Mouse (Mus musculus) embryo, embryonic 11.5 days (tissue): ENCODE data around the gene Larp7.

Source experiments
- DNase-seq: peaks from one replicate; pipeline ENCODE4 v3.0.0-alpha.2; 2012; ENCODE audit warnings: low read depth, low spot score

Larp7 gene

DNA sequence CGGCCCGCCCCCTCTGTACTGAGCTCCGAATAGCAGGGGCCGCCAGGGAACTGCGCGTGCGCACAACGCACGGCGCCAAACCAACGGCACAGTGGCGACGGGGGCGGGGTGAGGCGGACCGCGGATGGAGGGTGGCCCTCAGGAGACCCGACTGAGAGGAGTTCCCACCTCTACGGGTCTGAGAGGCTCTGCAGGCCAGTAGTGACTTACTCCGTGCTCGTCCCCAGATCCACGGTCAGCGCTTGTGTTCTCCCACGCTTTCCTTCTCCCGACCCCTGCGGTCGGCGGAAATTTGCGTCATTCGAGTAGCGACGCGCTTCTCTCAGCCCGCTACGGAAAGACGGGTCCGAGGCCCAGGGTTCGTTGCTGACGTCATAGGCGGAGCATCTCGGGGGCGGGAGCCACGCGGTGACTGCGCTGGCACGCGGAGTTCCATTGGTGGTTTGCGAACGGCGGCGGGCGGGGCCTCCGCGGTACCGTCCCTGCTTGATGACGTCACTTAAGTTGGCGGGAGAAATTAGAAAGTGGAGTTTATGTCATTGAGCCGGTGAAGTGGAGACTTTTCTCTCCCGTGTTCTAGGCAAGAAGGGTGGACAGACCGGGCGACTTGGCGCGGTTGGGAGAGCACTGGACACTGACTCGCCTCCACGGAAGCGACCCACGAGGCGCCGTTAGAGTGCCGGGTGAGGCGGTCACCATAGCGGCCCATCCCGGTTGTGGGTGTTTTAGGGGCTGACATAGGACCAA is at the start of gene Larp7, which contains the start of gene Zgrf1:
Gene Larp7 (minus strand): TSS at position 377 of the 747 bp plus-strand sequence.
Gene Zgrf1 (plus strand): TSS at position 517 of the 747 bp plus-strand sequence.
- DNase-seq = peak; percentile 99

DNA sequence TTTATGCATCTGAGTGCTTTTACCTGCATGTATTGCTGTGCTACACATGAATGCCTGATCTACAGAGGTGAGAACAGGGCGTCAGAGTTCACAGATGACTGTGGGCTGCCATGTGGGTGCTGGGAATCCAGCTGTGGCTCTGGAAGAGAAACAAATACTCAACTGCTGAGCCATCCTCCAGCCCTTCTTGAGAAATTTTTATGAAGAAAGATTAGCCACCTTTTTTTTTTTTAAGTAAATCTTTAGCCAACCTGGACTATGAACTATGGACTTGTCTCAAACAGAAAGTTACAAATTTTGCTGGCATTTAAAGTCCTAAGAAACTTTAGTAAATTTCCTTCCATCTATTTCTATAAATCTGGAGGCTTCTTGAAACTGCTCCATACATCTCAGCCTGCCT is 44.0 kb upstream of the Larp7 start:
- no peak for DNase-seq

DNA sequence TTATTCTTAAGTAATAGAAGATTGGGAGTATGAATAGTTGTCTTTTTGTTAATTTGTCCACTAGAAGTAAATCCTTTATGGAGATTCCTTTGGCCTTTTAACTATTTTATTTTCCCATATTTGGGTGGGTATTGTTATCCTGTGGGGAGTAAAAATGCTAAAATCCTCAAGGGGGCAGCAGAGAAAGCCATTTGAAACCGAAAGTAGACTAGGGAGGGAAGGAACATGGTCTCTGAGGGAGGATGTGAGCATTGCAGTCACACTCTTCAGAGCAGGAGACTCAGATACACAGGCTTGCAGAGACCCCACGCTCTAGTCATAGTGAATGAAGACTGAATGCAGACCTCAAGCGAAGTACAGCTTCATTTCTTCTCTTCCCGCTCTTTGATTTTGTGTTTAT is 19.4 kb upstream of the Larp7 start:
- DNase-seq = peak; percentile 30

GRCm38 (mm10) chr3:127565129-127565528 is 12.0 kb upstream of the Larp7 start:
- no peak for DNase-seq

DNA sequence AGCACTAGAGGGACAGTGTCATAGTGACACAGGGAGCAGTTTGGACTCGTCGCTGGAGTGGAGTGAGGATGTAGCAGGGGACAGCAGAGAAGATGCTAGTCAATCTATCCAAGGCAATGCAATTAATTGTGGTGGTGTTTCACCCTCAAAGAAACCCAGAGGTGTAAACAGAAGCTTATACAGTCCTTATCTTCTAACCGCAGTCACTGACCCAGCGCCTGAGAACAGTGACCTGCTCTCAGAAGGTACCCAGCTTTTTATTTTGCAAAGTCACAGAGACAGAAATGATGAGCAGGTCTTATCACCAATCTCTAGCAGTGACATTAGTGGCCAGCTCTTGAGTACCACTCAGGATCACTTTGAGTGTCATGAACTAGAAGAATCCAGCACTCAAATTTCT is 9.8 kb upstream of the Larp7 start:
- DNase-seq = no peak

- no peak for DNase-seq
Observed at GRCm38 (mm10) chr3:127558201-127558600, 5.1 kb upstream of the Larp7 start.

DNA sequence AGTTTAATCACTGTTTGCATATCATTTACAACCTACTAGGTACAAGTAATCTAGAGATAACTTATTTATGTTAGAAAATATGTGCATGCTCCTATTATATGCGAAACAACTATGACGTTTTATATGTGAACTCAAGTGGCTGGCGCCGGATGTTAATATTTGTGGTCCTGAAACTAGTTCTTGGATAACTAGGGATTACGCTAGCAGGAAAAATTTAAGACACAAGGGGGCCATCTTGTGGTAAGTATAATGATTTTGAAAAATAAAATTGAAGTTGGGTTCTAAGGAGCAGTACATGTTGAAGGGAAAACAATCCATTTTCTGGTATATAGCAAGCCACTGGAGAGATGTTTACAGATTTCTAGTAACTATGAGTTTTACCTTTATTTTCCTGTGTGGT is 1.6 kb upstream of the Larp7 start:
- no peak for DNase-seq

- no peak for DNase-seq
Observed at GRCm38 (mm10) chr3:127553720-127554043, 533 bp upstream of the Larp7 start.

- no peak for DNase-seq
Observed at GRCm38 (mm10) chr3:127552434-127552972, 646 bp downstream of the Larp7 start.

- DNase-seq = peak; percentile 19
Observed at GRCm38 (mm10) chr3:127547882-127548281, 5.3 kb downstream of the Larp7 start.

DNA sequence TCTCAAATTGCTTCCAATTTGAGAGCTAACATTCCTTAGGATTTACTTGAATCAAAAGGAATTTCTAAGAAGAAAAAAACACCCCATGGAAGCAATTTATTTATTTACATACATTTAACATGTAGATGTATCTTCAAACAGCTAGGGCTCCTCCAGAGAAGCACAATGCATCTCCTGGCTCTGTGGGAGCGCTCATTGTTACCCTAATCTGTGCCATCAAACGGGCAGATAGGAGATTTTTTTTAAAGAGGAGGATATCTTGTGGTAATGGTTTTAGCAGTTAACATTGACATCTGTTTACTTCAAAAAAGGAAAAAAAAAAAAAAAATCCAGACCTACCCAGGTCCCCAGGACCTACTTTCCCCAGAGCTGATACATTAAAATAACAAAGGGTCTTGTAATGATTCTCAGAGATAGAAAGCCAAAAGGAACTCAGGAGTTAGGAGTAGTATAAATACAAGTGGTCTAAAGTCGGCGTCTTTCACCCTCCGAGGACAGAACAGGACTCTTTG is 8.5 kb downstream of the Larp7 start:
- DNase-seq = no peak

- no peak for DNase-seq
Observed at GRCm38 (mm10) chr3:127543976-127544375, 9.2 kb downstream of the Larp7 start.

DNA sequence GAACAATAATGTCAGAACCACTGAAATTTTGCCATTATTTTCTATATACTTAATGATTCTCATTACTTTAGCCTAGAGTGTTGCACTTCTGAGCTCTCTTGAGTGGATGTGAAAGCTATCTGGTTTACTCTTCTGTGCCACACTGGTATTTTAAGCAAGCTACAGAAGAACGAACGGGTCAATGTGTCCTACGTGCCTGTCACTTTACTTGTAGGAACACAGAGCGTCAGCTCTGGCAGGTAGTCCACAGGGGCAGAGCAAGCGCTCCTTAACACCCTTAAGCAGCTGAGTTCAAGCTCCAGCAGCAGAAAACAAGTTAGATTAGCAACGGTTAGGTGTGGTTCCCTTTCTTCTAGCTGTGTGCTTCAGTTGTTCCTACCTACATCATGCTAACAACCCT is 14.0 kb downstream of the Larp7 start:
- DNase-seq = no peak

- no peak for DNase-seq
Observed at GRCm38 (mm10) chr3:127530293-127530692, 22.9 kb downstream of the Larp7 start.

- DNase-seq = no peak
Observed at GRCm38 (mm10) chr3:127529824-127530223, 23.3 kb downstream of the Larp7 start.

DNA sequence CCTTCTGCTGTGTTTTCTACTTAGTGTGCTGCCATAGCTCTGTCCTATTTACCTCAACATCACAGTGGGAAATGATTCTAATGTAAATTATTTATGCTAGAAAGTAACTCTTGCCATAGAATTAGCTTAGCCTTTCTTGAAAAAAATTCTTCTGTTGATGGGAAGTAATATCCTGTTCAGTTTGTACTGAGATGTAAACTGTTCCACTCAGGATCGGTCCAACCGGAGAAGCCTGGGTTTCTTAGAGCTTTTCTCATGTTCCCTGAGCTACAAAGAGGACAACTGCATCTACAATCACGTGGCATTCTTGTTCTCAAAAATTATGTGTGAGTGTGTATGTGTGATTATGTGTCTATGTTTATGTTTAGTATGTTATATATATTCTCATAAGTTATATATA is 23.9 kb downstream of the Larp7 start:
- no peak for DNase-seq

GRCm38 (mm10) chr3:127527465-127528034 is 25.6 kb downstream of the Larp7 start:
- no peak for DNase-seq

DNA sequence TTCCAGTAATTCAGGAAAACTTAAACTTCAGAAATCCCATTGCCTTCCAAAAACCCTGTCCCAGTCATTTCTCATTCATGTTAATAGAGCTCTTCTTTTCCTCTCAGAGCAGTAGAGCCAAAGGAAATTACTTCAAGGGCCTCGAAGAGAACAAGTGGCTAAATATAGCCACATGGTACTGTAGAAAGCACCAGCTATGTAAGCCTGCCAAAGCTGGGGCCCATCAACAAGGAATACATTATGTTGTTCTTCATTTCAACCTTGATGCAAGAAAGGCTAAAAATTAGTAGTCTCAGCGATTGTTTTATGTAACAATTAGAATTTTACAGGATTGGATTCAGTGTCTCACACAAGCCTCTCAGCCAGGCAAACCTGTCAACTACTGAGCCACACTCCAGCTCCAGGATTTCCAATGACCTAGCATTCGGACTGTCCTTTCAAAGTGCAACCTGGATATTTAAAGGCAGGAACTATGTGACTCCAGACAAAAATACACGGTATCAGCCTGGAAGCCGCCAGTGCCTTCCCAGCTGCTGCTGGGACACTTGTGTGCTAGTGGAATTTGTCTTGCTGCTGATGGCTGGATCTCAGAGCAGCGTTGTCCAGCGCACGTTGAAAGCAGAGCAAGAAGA is 27.8 kb downstream of the Larp7 start:
- no peak for DNase-seq

DNA sequence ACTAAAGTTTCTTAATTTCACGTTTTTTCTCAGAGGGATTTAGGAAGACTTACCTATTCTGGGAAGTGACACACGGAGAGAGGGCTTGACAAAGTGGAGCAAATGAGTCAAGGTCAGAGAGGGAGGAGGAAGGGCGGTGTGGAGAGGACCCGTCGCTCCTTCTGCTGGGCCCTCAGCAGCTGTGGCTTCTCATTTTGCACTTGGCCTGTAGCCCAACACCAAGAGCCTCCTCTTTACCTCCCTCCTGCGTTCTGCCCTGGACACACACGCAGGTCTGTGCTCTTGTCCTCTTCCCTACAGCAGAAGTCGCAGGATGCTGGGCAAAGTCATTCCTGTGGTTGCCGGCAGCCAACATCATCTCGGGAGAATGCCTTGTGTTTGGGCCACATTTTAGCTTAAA is 32.0 kb downstream of the Larp7 start:
- no peak for DNase-seq

DNA sequence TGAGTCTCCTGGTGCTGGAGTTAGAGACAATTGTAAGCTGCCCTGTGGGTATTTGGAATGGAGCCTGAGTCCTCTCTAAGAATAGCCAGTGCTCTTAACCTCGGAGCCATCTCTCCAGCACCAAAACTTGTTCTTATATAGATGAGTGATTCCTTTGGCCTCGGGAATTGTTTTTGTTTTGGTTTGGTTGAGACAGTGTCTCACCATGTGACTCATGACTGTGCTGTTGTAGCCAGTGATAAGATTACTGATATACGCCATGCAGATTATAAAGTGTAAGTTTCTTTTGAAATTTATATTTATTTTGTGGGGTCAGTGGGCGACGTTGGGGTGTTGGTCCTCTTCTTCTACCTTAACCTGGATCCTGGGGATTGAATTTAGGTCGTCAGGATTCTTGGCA is 32.8 kb downstream of the Larp7 start:
- no peak for DNase-seq

DNA sequence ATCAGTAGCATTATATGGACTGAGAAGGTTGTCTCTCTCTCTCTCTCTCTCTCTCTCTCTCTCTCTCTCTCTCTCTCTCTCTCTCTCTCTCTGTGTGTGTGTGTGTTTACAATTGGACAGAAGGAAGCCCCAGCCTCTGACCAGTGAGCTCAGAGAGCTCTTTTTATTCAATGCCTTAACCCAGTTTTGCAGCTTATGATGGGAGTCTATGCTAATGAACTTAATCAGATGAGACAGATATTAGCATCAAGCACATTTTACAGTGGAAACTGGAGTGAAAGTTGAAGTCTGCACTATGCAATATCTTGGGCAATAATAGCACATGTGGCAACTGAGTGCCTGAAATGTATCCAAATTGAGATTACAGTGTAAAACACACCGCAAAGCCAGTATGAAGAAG is 37.9 kb downstream of the Larp7 start:
- DNase-seq = no peak

GRCm38 (mm10) chr3:127513699-127514098 is 39.5 kb downstream of the Larp7 start:
- DNase-seq = no peak
